Mouse (Mus musculus) MEL-GATA-1-ER (cell line): ENCODE measurements around the gene Wnt5b.
"Not testable (repeated sequence)": the region's sequence is repeated elsewhere in the genome, so short reads cannot be mapped to it uniquely, and the experiment has no call there.

Experiments used
- DNase-seq: peaks from one replicate; pipeline ENCODE4 v3.0.0-alpha.2; 2012; ENCODE audit warnings: low read depth; ENCODE audit errors: extremely low read depth

Wnt5b gene

DNA sequence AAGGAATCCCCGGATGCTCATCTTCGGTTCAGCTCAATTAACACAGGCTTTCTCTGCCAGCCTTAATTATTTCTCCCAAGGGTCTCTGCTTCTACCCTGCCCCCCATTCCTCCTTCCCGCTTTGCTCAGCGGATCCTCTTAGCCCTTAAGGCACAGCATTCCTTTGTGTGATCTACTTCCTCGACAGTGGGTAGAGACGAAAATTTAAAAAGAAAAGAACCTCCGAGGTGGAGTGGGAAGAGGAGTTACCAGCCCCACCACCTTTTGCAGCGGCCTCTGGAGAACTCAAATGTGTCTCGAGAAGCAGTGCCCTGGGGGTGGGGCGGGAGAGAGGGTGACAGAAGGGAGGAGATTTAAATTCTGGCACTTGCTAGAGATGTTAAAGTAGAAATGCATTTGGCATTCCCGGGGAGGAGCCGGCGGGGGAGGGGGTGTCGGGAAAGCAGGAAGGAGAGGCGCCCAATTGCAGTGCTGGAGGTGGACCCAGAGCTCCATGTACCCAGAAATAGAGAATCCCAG, 92.1 kb downstream of the Wnt5b start:
- no peak for DNase-seq

- peak; percentile 68 for DNase-seq
Measured at GRCm38 (mm10) chr6:119450965-119451943, 92.9 kb downstream of the Wnt5b start.

DNA sequence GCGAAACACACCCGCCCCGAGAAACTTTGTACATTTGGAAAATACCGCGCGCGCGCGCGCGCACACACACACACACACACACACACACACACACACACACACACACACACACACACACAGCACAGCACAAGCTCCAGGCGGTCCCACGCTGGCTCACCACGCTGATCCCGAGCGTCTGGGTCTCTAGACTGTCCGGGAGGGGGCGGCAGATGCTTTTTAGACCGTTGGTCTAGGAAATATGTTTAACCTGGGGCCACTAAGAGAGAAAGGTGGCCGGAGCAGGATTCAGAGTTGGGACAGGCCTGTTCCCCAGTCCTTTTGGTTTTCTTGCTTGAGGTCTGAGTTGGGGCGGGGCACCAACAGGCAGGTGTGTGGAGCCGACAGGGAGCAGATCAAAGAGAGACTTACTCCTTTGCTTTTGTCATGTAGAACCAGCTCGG, 95.1 kb downstream of the Wnt5b start:
- DNase-seq = no peak

GRCm38 (mm10) chr6:119448321-119449059, 95.7 kb downstream of the Wnt5b start:
- DNase-seq = no peak

DNA sequence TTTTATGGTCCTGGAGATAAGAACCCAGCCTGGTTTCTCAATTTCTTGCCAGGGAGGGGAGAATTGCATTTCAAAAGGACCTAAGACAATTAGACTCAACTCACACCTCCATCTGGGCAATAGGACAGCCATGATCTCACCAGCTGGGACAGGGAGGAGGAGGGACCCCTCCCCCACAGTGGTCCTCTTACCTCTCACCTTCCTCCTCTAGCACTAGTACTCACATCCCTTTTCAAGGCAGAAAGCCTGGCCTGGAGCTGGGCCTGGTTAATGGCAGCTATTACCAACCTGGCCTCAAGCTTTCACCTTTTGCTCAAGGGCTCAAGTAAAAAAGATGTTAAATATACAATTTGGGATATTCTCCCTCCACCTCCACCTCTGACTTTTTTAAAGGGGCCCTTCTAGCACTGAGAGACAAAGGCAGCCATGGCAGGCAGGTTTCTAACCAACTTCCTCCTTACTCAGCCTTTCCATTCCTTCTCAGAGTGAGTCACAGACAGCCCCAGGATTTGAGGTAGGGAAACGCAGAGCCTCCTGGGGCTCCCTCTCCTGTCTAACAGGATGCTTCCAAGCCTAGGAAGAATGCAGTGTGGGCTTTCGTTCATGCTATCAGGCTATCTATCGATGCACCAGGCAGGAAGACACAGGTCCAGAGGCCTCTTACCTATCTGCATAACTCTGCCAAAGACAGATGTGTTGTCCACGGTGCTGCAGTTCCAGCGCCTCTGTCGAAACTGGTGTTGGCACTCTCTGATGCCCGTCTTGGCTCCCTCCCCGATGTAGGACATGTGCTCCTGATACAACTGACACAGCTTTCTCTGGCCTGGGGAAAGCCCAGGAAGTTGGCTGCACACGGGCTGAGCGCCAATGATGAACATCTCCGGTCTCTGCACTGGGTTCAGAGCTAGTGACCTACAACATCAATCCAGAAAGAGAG, 98.2 kb downstream of the Wnt5b start:
- DNase-seq = no peak

- peak; percentile 83 for DNase-seq
Measured at GRCm38 (mm10) chr6:119443742-119444645, 100.2 kb downstream of the Wnt5b start.

- DNase-seq = not testable (repeated sequence)
Measured at GRCm38 (mm10) chr6:119442729-119443128, 101.4 kb downstream of the Wnt5b start.

DNA sequence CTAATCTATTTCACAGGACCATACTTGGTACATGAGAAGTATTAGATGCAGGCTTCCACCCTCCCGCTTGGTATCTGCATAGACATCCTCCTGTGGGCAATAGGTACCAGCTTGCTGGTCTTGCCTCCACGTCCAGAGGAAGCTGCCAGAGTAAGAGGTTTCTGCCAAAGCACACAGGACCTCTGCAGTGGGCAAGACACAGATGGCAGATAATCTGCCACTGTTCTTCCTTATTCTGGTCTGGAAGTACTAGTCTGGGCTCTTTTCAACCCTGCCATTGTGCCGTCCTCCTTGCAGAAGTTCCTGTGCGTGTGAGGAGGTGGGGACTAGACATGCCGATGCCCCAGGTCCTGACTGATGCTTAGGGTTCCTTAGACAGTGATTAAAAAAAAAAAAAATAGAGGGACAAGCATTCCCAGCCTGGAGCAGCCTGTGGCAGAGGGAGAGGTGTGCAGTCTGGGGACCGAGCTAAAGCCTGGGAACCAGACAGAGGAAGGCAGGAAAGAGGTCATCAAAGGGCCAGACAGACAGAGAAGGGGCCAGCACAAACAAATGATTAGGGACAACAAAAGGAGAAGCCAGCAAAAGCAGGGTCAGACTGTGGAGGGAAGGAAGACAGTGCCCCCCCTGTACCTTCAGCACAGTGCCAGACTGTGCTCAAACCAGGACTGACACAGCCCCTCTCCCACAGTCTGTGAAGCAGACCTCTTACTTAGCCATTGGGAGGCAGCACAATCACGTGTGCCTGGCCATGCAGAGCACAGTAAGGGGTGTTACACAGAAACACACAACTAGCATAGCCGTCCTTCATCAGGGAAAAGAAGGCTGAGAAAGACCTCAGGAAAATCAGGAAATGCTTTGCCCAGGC, 106.0 kb downstream of the Wnt5b start:
- DNase-seq = no peak

DNA sequence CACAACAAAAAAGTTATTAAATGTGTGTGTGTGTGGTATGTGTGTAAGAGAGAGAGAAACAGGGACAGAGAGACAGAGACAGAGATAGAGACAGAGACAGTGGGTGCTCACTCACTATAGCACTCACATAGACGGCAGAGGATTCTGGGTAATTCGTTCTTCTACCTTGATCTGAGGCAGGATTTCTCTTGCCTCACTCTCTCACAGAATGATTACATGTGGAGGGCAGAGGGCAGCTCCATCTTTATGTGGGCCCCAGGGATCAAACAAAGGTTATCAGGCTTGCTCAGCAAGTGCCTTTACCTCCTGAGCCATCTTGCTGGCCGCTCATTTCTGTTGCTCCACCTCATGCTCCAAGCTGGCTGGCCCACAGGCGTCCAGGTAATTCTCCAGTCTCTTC, 109.8 kb downstream of the Wnt5b start:
- DNase-seq = no peak

DNA sequence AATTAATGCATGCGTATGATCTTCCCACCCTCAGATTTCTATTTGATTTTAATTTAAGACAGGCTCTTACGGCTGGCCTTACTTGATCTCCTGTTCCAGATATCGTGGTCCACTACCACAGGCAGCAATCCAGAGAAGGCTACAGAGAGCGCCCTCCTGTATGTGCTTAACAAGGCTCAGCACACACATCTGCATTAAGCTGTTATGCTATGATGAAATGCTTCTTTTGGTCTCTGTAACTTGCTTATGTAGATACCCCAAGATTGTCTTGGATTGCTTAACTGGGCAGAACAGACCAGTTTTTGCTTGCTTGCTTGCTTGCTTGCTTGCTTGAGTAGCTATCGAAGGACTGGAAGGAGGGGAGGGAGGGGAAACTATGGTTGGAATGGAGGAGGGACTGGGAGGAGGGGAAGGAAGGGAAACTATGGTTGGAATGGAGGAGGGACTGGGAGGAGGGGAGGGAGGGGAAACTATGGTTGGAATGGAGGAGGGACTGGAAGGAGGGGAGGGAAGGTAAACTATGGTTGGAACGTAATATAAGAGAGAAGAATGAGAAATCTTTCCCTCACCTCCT, 112.3 kb downstream of the Wnt5b start:
- DNase-seq = no peak

GRCm38 (mm10) chr6:119430508-119430907, 113.6 kb downstream of the Wnt5b start:
- no peak for DNase-seq

DNA sequence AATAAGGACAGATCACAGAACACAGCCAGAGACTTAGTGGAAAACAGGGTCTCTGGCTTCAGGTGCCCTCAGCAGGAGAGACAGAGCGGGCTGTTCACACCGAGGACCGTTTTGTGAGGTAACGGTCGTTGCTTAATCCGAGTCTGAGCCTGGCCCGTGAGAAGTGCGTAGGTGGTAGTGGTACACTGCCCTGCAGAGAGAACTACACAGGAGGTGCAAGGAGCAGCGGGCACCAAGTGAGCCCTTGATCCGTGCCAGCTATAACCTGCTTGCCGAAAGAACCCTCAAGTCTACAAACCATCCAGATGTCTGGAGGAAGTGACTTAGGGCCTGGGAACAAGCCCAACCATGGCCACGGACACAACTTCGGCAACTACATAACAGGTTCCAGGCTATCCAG, 114.8 kb downstream of the Wnt5b start:
- no peak for DNase-seq

- no peak for DNase-seq
Measured at GRCm38 (mm10) chr6:119428611-119429010, 115.5 kb downstream of the Wnt5b start.

DNA sequence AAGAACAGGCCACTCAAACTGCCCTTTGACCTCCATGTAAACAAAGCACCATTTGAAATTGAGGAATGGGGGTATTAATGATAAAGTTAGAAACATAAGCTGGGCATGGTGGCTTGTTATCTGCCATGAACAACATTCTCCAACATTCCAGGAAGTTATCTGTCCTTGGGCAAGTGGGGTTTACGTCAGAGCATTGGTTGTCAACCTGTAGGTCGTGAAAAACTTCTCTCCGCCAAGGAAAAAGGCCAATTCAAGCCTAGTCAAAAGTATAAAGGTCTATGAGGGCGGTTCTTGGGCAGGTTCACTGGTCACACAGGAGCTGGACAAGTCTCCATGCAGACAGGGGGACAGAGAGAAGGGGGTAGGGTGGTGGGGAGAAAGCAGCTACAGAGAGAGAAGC, 123.1 kb downstream of the Wnt5b start:
- no peak for DNase-seq

DNA sequence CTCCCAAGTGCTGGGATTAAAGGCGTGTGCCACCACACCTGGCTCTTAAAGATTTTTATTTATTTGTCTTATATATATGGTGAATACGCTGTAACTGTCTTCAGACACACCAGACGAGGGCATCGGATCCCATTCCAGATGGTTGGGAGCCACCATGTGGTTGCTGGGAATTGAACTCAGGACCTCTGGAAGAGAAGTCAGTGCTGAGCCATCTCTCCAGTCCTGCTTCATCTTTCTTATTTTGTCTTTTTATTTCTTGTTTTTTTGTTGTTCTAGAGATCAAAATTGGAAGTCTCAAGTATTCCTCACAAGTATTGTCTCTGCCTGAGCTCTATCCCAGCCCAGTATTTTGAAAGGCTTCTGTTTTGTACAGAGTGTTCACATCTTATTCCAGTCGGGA, 123.8 kb downstream of the Wnt5b start:
- DNase-seq = no peak

DNA sequence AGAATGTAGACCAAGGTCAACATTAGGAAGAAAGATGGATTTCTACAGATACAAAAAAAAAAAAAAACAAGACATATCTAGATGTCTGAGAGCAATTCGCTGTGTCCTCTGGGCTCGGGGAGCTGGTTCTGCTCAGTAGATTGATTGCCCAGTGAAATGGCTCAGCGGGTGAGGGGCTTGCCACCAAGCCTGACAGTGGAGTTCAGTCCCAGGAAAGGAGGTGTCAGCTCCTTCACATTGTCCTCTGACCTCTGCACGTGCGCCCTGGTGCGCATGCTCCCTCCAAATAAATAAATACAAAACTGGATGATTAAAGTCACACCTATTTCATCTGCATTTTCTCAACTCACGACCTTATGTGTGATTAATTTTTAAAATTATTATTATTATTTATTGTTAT, 124.7 kb downstream of the Wnt5b start:
- no peak for DNase-seq

GRCm38 (mm10) chr6:119418392-119419251, 125.5 kb downstream of the Wnt5b start:
- no peak for DNase-seq

DNA sequence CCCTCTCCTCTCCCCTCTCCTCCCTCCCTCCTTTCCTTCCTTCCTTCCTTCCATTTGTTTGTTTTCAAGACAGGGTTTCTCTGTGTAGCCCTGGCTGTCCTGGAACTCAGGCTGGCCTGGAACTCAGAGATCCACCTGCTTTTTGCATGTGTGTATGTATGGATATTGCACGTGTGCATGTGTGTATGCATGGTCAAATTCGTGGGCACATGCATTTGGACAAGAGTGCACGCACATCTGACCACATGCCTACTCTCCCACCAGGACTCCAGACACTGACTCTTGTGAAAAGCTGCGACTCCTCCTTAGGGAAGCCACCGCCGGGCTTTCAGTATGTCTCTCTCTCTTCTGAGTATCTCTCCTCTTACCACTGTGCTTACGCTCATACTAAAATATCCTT, 126.3 kb downstream of the Wnt5b start:
- DNase-seq = no peak
